Mouse (Mus musculus) testis, adult 2 months (tissue): Measurements from ENCODE around the gene Krt18.

Source experiments
- CTCF ChIP-seq: fragments of 200-500 bp; IDR thresholded peaks from 2 replicates; pipeline ENCODE4 v1.5.1; 2012; ENCODE audit warnings: low read depth, mild to moderate bottlenecking, inconsistent platforms, low read length, moderate library complexity; ENCODE audit not compliant: control insufficient read depth, insufficient read depth, insufficient replicate concordance
- POLR2A ChIP-seq: fragments of 200-500 bp; IDR thresholded peaks from 2 replicates; pipeline ENCODE4 v1.6.1; 2012; ENCODE audit warnings: low read depth, mild to moderate bottlenecking, inconsistent platforms, low read length, moderate library complexity; ENCODE audit not compliant: control insufficient read depth

- TF ChIP-seq POLR2A: no peak
- TF ChIP-seq CTCF: no peak
These were observed 24.5 kb upstream of the Krt18 start for GRCm38 (mm10) chr15:102003516-102003915.
